Mouse (Mus musculus) liver, embryonic 15.5 days (tissue): ENCODE data around the gene Kat5. TPM values are rescaled to one million over a fixed set of nuclear protein-coding genes. Genes with fewer than 3 reads are reported as not detected.

ENCODE experiments used
- ATAC-seq: fragments of 200-750 bp; cut with Nextera tagmentation; 2 replicates; pipeline ENCODE4 v1.8.0; 2017; ENCODE audit warnings: moderate number of reproducible peaks, mild to moderate bottlenecking, moderate library complexity; ENCODE audit not compliant: insufficient read depth
- H3K27ac ChIP-seq: fragments of 300-500 bp; sonication (generic); replicated peaks from 2 replicates; pipeline ENCODE4 v1.5.1; 2015; ENCODE audit warnings: mild to moderate bottlenecking, inconsistent platforms
- H3K27me3 ChIP-seq: fragments of 300-500 bp; sonication (generic); 2 replicates; pipeline ENCODE4 v1.6.1; 2015; ENCODE audit warnings: mild to moderate bottlenecking, inconsistent platforms
- H3K36me3 ChIP-seq: fragments of 300-500 bp; sonication (generic); replicated peaks from 2 replicates; pipeline ENCODE4 v1.6.1; 2015; ENCODE audit warnings: moderate library complexity, mild to moderate bottlenecking, inconsistent platforms
- H3K4me1 ChIP-seq: fragments of 300-500 bp; sonication (generic); replicated peaks from 2 replicates; pipeline ENCODE4 v1.6.1; 2015; ENCODE audit warnings: inconsistent platforms
- H3K4me2 ChIP-seq: fragments of 300-500 bp; sonication (generic); 2 replicates; pipeline ENCODE4 v1.6.1; 2015; ENCODE audit warnings: moderate library complexity, mild to moderate bottlenecking, inconsistent platforms
- H3K4me3 ChIP-seq: fragments of 300-500 bp; sonication (generic); replicated peaks from 2 replicates; pipeline ENCODE4 v1.5.1; 2015; ENCODE audit warnings: mild to moderate bottlenecking, inconsistent platforms
- H3K9ac ChIP-seq: fragments of 300-500 bp; sonication (generic); 2 replicates; pipeline ENCODE4 v1.6.1; 2015; ENCODE audit warnings: moderate library complexity, mild to moderate bottlenecking, inconsistent platforms
- H3K9me3 ChIP-seq: fragments of 300-500 bp; sonication (generic); replicated peaks from 2 replicates; pipeline ENCODE4 v1.6.1; 2016; ENCODE audit warnings: inconsistent platforms
- whole genome bisulfite sequencing: fragments of 180-500 bp; shearing (Covaris S2); methylation state at CpG from one replicate; pipeline ENCODE4 v1.1.7; 2015; ENCODE audit warnings: mixed read lengths; ENCODE audit not compliant: insufficient replicate concordance; 5-methylcytosine and 5-hydroxymethylcytosine counted together
- polyA plus RNA-seq: library from polyadenylated mRNA; unstranded; fragments of >200 nt; fragmentation: Nextera tagmentation; extraction: Ambion mirVana; gene quantifications from 2 replicates; pipeline ENCODE4 v1.2.1, GENCODE M21; 2015

Kat5 gene
- polyA plus RNA-seq = 16.2 and 17.4 TPM in 2 replicates

DNA sequence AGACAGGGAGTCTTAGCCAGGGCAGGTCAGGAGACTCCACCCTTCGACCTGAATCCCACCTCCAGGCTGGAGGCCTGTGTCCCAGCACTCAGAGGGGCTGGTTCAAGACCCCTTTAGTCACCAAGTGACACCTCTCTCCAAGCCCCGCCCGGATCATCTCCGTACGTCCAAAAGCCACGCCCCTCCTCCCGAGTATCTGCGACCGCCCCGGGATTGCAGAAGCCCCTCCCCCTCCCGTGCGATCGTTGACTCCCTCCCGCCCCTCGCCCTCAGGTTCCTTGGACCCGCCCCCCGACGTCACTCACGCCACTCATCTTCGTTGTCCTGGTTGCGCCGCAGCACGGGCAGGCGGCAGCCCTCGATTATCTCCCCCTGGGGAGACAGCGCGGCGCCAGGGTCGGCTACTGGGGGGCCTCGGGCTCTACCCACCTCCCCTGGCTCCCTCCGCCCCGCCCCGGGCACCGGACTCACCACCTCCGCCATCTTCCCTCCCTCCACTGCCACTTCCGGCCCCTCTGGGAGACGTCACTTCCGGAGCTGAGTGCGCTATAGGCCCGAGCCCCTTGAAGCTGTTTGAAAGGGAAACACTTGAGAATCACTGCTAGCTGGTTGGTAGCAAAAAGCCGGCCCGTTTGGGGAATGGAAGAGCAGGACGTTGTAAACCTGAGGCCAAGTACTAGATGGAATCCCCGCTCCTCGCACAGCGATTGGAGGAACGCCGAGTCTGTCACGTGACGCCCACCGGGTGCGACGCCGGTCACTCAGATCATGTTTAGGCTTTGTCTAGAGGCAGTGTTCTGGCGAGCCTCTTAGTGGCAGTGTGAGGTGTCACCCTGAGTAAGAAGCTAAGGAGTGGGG, at the start of gene Kat5:
Kat5 (minus strand) TSS at position 691 of the 858 bp plus-strand sequence.
- WGBS = 1% methylated on average over 55 of the region's 55 CpGs
- Histone ChIP-seq H3K36me3 (peaks cover 43% of the 10 kb centered on the region), H3K27me3 (no peaks in the 10 kb centered on the region), H3K4me1 (peaks cover 55% of the 10 kb centered on the region), H3K9ac (peak within 1 kb of the TSS; percentile 73), H3K27ac (peak within 1 kb of the TSS; percentile 90), H3K4me2 (peak within 1 kb of the TSS; percentile 84), H3K9me3 (no peaks in the 10 kb centered on the region), H3K4me3 (peak within 1 kb of the TSS; percentile 74)
- ATAC-seq = peak; percentile 85

DNA sequence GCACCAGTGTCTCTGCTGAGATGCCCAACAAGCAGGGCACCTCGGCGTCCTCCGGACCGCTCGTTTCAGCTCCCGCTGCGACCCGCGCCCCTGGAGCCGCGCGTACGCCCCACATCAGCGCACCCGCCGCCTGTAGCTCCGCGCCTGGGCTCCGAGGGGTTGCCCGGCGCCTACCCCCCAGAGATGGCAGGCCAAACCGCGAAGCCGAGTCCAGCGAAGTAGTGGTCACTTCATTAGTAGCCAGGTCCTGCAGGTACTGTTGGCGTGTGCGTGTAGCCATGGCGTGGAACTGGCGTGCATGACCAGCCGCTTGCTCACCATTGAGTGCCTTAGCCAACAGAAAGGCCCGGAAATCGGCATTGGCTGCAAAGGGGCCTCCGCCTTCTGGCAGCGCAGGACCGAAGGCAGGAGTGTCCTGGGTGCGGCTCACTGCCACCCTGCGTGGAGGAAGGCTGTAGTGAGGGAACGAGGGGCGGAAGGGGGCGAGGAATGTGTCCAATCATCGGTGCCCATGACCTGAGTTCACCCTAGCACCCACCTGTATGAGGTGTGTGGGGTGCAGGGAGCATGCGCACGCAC, 44.8 kb upstream of the Kat5 start:
- Histone ChIP-seq H3K9me3 (no peaks in the 10 kb centered on the region), H3K4me3 (peak overlapping the region; percentile 23), H3K27me3 (no peaks in the 10 kb centered on the region), H3K36me3 (peaks cover 95% of the 10 kb centered on the region), H3K9ac (no peak overlapping the region), H3K27ac (no peak overlapping the region), H3K4me1 (peaks cover 47% of the 10 kb centered on the region), H3K4me2 (peak overlapping the region; percentile 58)
- 86% methylated on average over 43 of the region's 43 CpGs for WGBS
- ATAC-seq = no peak

DNA sequence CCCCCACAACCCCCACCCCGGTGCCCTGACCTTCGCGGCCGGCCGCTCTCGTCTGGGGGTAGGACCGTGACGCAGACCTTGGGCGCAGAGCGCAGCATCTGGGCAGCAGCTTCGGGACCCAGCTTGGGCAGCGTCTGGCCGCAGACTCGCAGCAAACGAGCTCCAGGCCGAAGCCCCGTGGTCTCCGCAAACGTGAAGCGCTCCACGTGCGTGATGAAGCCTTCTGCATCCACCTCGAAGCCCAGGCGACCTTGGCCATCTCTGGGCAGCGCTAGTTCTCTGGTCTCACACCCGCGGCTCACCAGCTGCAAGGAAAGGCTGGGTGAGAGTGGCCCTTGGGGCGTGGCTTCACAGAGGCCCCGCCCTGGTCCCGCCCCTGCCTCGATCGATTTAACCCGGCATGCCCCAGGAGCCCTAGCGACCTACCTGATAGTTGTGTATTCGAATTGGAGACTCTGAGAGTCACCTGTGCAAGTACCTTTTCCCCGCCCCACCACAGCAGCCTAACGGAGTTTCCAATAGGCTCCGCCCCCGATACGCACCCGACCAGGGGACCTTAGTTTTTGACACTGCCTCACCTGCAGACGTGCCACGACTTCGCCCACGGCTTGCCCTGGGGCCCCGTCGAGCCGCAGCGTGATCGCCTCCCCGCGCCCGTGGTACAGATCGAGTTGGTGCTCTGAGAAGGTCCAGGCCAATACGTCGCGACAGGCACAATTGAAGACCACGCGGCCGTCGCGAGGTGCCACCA, 44.1 kb upstream of the Kat5 start:
- Histone ChIP-seq H3K4me1 (peaks cover 47% of the 10 kb centered on the region), H3K9ac (no peak overlapping the region), H3K4me3 (peak overlapping the region; percentile 23), H3K27me3 (no peaks in the 10 kb centered on the region), H3K36me3 (peaks cover 88% of the 10 kb centered on the region), H3K9me3 (no peaks in the 10 kb centered on the region), H3K27ac (no peak overlapping the region), H3K4me2 (peak overlapping the region; percentile 58)
- 78% methylated on average over 62 of the region's 62 CpGs for WGBS
- ATAC-seq = peak; percentile 8; the same call in 1 of the 2 replicates

DNA sequence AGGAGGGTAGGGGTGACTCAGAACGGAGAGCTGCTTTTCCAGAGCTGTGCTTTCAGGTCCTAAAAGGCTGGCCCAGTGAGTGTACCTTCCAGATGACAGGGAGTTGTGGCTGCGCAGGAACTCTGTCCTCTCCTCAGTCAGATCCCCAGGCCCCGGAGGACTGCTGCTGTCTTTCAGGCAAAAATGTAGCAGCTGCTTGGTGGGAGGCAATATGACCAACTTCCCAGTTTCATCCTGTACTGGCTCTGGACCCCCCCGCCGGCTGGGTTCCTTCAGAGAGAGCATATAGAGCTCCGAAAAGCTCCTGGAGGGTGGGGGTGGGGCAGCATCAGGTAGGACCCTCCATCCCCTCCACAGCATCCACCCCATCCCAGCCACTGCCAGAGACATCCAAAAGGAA, 42.5 kb upstream of the Kat5 start:
- no peak overlapping the region for H3K4me2 ChIP-seq
- H3K9me3 ChIP-seq = no peaks in the 10 kb centered on the region
- H3K4me1 ChIP-seq = peaks cover 57% of the 10 kb centered on the region
- peaks cover 75% of the 10 kb centered on the region for H3K36me3 ChIP-seq
- 93% methylated on average over 6 of the region's 6 CpGs for WGBS
- no peak overlapping the region for H3K9ac ChIP-seq
- no peak overlapping the region for H3K4me3 ChIP-seq
- no peaks in the 10 kb centered on the region for H3K27me3 ChIP-seq
- peak overlapping the region; percentile 19; the same call in 1 of the 2 replicates for H3K27ac ChIP-seq
- no peak for ATAC-seq

DNA sequence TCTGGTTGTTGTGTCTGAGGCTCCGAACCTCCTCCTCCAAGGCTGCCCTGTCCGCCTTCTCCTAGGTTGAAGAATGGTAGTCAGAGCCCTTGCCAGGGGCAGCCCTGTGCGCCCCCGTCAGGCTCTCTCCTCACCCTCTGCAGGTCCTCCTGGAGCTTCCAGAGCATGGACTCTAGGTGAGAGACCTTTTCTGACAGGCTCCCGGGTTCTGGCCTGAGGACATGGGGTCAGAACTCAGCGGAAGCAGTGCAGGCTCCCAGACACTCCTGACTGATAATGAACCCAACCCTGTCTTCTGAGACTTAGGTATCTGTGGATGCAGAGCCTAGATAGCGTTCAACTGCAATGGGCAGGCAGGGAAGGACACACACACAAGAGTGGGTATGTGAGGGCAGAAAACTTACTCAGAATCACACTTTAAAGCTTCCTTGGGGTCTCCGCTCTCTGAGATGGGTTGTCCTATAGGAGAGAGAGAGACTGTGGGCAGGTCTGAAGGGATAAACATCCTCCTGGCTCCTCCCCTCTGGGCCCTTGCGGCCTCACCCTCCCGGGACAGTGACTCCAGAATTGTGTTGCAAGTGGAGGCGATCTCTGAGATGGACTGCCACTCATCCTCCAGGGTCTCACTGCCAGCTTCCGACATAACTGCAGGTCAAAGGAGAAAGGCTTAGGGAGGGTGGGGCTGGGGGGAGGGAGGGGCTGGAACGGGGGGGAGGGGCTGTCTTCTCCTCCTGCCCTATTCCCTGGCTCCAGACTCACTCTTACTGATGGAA, 41.7 kb upstream of the Kat5 start:
- ATAC-seq = no peak
- peak overlapping the region; percentile 19 for H3K27ac ChIP-seq
- H3K36me3 ChIP-seq = peaks cover 77% of the 10 kb centered on the region

DNA sequence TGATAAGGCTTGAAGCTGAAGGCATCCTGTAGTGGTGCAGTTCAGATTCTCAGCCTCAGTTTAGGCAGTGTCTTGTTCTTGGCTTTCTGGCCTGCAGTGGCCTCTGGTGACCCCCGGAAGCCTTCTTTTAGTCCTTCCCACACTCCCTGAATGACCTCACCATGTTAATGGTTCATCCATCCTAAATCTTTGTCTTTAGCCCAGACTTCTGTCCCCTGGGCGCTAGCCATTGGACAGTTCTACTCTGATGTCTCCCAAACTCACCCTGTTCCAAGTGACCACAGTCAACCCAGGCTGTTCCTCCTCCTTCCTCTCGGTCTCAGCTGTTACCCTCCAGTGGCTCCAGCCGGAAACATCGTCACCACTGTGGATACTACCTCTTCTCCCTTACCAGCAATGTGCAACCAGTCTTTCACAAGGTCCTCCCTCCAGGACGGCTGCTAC, 39.3 kb upstream of the Kat5 start:
- 45% methylated on average over 6 of the region's 6 CpGs for WGBS
- Histone ChIP-seq H3K4me1 (peaks cover 51% of the 10 kb centered on the region), H3K27ac (peak overlapping the region; percentile 73), H3K36me3 (peaks cover 76% of the 10 kb centered on the region), H3K4me2 (peak overlapping the region; percentile 72), H3K27me3 (no peaks in the 10 kb centered on the region), H3K4me3 (peak overlapping the region; percentile 46), H3K9me3 (no peaks in the 10 kb centered on the region), H3K9ac (peak overlapping the region; percentile 41)
- peak; percentile 14 for ATAC-seq

More for the DNA sequence above, 41.7 kb upstream of the Kat5 start:
- no peak overlapping the region for H3K4me2 ChIP-seq
- no peak overlapping the region for H3K4me3 ChIP-seq
- H3K27me3 ChIP-seq = no peaks in the 10 kb centered on the region
- no peak overlapping the region for H3K9ac ChIP-seq
- H3K9me3 ChIP-seq = no peaks in the 10 kb centered on the region
- WGBS = 63% methylated on average over 13 of the region's 13 CpGs
- H3K4me1 ChIP-seq = peaks cover 57% of the 10 kb centered on the region

DNA sequence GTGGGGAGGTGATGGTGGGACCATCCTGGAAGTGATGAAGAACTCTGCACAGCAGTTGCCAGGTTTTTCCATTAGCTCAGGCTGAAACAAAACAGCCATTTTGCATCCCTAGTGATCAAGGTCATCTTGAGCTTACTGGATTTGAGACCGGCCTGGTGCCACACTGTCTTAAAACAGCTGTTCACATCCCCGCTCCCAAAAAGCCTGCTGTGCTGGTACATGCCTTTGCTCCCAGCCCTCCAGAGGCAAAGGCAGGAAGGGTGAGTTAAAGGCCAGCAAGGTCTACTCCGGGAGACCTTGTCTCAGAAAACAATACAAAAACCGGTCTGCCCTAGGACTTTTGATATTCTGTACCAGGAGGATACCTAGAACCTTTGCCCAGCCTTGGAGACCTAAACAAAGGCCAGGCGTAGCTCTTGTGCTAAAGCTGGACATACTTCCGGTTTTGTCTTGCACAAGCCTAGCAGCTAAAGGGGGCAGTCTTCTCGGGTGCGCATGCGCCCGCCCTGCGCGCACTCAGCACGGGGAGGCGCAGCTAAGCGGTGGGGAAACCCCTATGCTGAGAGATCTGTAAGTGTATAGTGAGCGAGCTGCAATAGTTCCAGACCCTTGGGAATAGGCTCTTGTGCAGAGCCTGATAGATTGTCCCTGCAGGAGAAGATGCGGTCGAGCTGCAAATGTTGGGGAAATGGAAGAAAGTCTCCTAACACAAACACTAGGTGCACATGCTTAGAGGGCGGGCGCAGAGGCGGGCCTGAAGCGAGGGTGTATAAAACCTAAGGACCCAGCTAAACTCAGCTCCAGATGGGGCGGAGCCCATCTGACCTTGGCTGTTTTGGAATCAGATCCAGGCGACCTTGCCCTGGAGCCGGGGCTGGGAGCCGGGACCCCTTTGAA, 38.6 kb upstream of the Kat5 start:
- H3K9ac ChIP-seq = peak overlapping the region; percentile 41
- peaks cover 76% of the 10 kb centered on the region for H3K36me3 ChIP-seq
- no peaks in the 10 kb centered on the region for H3K9me3 ChIP-seq
- peak overlapping the region; percentile 74 for H3K27ac ChIP-seq
- H3K4me3 ChIP-seq = peak overlapping the region; percentile 46
- peak; percentile 75 for ATAC-seq
- no peaks in the 10 kb centered on the region for H3K27me3 ChIP-seq
- H3K4me2 ChIP-seq = peak overlapping the region; percentile 72
- whole genome bisulfite sequencing = 8% methylated on average over 26 of the region's 26 CpGs
- H3K4me1 ChIP-seq = peaks cover 45% of the 10 kb centered on the region

DNA sequence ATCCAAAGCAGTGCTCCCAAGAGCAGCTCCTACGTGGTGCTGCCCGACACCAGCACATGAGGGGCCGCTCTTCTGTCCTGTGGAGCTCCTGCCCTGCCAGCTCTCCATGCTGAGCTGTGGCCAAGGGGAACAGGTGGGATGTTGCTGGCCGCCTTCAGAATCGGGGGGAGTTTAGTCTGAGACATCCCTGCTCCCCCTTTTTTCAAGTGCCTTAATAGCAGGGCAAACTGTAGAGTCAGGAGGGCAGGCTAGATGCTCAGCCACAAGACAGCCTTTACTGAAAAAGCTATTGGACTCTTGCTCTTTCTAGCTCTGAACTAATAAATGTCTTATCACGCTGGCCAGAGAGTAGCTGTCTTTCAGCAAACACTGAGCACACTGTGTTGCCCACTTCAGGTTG, 37.8 kb upstream of the Kat5 start:
- no peak for ATAC-seq
- no peak overlapping the region for H3K9ac ChIP-seq
- no peak overlapping the region for H3K4me3 ChIP-seq
- H3K4me2 ChIP-seq = no peak overlapping the region; the same call in 1 of the 2 replicates
- peaks cover 41% of the 10 kb centered on the region for H3K4me1 ChIP-seq
- H3K27ac ChIP-seq = 0 out of 2 replicates have a peak overlapping the region, but pooled peaks have one; percentile 9
- H3K36me3 ChIP-seq = peaks cover 75% of the 10 kb centered on the region
- no peaks in the 10 kb centered on the region for H3K9me3 ChIP-seq
- 90% methylated on average over 6 of the region's 6 CpGs for WGBS
- H3K27me3 ChIP-seq = no peaks in the 10 kb centered on the region

DNA sequence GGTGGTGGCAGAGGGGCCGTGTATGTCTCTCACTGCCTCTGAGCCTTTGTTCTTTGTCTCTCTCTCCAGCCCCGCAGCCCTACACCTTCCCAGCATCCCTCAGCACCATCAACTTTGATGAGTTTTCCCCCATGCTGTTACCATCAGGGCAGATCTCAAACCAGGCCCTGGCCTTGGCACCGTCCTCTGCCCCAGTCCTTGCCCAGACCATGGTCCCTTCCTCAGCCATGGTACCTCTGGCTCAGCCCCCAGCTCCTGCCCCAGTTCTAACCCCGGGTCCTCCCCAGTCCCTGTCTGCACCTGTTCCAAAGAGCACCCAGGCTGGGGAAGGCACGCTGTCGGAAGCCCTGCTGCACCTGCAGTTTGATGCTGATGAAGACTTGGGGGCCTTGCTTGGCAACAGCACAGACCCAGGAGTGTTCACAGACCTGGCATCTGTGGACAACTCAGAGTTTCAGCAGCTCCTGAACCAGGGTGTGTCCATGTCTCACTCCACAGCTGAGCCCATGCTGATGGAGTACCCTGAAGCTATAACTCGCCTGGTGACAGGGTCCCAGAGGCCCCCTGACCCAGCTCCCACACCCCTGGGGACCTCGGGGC, 36.8 kb upstream of the Kat5 start:
- Histone ChIP-seq H3K27me3 (no peaks in the 10 kb centered on the region), H3K27ac (no peak overlapping the region), H3K4me1 (peaks cover 32% of the 10 kb centered on the region), H3K9me3 (no peaks in the 10 kb centered on the region), H3K4me2 (no peak overlapping the region), H3K4me3 (no peak overlapping the region), H3K36me3 (peaks cover 75% of the 10 kb centered on the region), H3K9ac (no peak overlapping the region)
- ATAC-seq = no peak
- 80% methylated on average over 8 of the region's 8 CpGs for WGBS
